In the genomic region with DNA sequence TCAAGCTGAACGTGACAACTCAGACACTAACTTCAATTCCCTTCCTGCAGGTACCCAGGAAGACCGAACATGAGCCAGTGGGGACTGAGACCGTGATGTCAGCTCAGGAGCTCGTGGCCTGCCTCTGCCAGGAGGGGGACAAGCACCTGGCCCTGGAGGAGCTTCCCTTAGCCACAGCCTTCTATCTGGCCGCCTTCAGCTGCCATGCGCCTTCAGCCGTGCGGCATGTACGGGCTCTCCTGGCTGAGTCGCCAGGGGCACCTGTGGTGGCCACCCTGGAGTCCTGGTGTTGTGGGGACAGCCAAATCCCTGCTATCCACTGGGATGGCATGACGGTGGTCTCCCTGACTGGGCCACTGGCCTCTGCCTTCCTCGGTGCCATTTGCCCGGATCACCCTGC, we compare ENCODE assay signal across 25 mouse cellular contexts. TPM values are rescaled to one million over a fixed set of nuclear protein-coding genes. Genes with fewer than 3 reads are reported as not detected.
DNase-seq lines count a peak whose midpoint lies in the region; ATAC-seq and TF ChIP-seq lines count a peak whose summit lies in the region.
"Had no signal": no experiment of that assay in that cellular context is flagged by ENCODE, and none has a peak within 500 bp of the region (broad histone marks: within the 10 kb centered on the region; RNA-seq: fewer than 3 reads in every experiment).

No protein-coding gene starts in this region.

- no peaks in the 10 kb centered on the region for H3K4me1 ChIP-seq in intestine, embryonic 14.5 days (replicated peaks; ENCODE audit: control insufficient read depth, insufficient read depth, low read length)
- no peaks in the 10 kb centered on the region for H3K4me1 ChIP-seq in intestine, embryonic 16.5 days (ENCODE audit: control insufficient read depth, insufficient read depth, low read length)
- H3K4me1 ChIP-seq in E14TG2a.4 (replicated peaks; ENCODE audit: low read depth, low read length) = peaks cover 31% of the 10 kb centered on the region
- H3K4me1 ChIP-seq in limb, embryonic 15.5 days = no peaks in the 10 kb centered on the region
- H3K4me1 ChIP-seq: embryonic facial prominence, embryonic 15.5 days; forebrain, embryonic 12.5 days had no signal

- H3K36me3 ChIP-seq in intestine, embryonic 14.5 days (ENCODE audit: control insufficient read depth, insufficient read depth, low read length) = no peaks in the 10 kb centered on the region
- no peaks in the 10 kb centered on the region for H3K36me3 ChIP-seq in intestine, embryonic 16.5 days (ENCODE audit: control insufficient read depth, insufficient read depth, low read length)
- H3K36me3 ChIP-seq in E14TG2a.4 (ENCODE audit: insufficient read depth, low read length) = no peaks in the 10 kb centered on the region
- H3K36me3 ChIP-seq in limb, embryonic 15.5 days = no peaks in the 10 kb centered on the region
- H3K36me3 ChIP-seq: embryonic facial prominence, embryonic 12.5 days; embryonic facial prominence, embryonic 15.5 days; forebrain, embryonic 12.5 days; G1E; hindbrain, embryonic 10.5 days; hindbrain, embryonic 13.5 days had no signal

- ATAC-seq in intestine, embryonic 14.5 days (replicated peaks; ENCODE audit: low FRiP score, low TSS enrichment, low read depth) = peak; percentile 23; the same call in 1 of the 2 replicates
- no peak for ATAC-seq in intestine, embryonic 16.5 days
- 0 out of 2 replicates have a peak, but pooled peaks have one; percentile 35 for ATAC-seq in limb, embryonic 15.5 days (ENCODE audit: insufficient number of reproducible peaks, low FRiP score, low TSS enrichment, low read depth)
- ATAC-seq: forebrain, embryonic 16.5 days; hindbrain, postnatal 0 days; inflammation-experienced regulatory T-cells, adult 6 months; Patski had no signal

- H3K9ac ChIP-seq in intestine, embryonic 14.5 days (ENCODE audit: low read length) = no peak overlapping the region
- H3K9ac ChIP-seq in intestine, embryonic 16.5 days (ENCODE audit: low read depth, low read length) = no peak overlapping the region
- H3K9ac ChIP-seq in limb, embryonic 15.5 days = no peak overlapping the region
- H3K9ac ChIP-seq: embryonic facial prominence, embryonic 12.5 days; embryonic facial prominence, embryonic 15.5 days; forebrain, embryonic 12.5 days; hindbrain, embryonic 13.5 days had no signal

- 89% methylated on average over 13 of the region's 13 CpGs for WGBS in intestine, embryonic 14.5 days
- WGBS in intestine, embryonic 16.5 days = 87% methylated on average over 13 of the region's 13 CpGs
- WGBS in limb, embryonic 15.5 days = 84% methylated on average over 13 of the region's 13 CpGs

- no peak overlapping the region for H3K27ac ChIP-seq in intestine, embryonic 14.5 days (ENCODE audit: low read depth)
- no peak overlapping the region for H3K27ac ChIP-seq in intestine, embryonic 16.5 days (ENCODE audit: low read length)
- no peak overlapping the region for H3K27ac ChIP-seq in limb, embryonic 15.5 days
- H3K27ac ChIP-seq: embryonic facial prominence, embryonic 12.5 days; embryonic facial prominence, embryonic 15.5 days; forebrain, embryonic 12.5 days; hindbrain, embryonic 13.5 days; hindbrain, postnatal 0 days had no signal

- H3K27me3 ChIP-seq in intestine, embryonic 14.5 days (replicated peaks; ENCODE audit: control insufficient read depth, insufficient read depth, low read length) = no peaks in the 10 kb centered on the region
- no peaks in the 10 kb centered on the region for H3K27me3 ChIP-seq in intestine, embryonic 16.5 days (replicated peaks; ENCODE audit: control insufficient read depth, insufficient read depth, low read length)
- H3K27me3 ChIP-seq in E14TG2a.4 (ENCODE audit: insufficient read depth, low read length) = no peaks in the 10 kb centered on the region
- no peaks in the 10 kb centered on the region for H3K27me3 ChIP-seq in limb, embryonic 15.5 days
- H3K27me3 ChIP-seq: embryonic facial prominence, embryonic 15.5 days; Patski had no signal

- DNase-seq in cerebellum, adult 9-11 months = peak; percentile 10
- DNase-seq in cerebellum, adult 8-10 months = no peak
- no peak for DNase-seq in intestine, embryonic 14.5 days (ENCODE audit: low spot score)
- no peak for DNase-seq in adrenal gland, adult (ENCODE audit: inconsistent age in 2 of 2, low spot score in 1 of 2)
- DNase-seq: adrenal gland, adult 8-10 months; cerebellum, adult 11-12 months; cerebellum, adult 9-10 months; cerebellum, postnatal 25 days; gastrocnemius, postnatal 10 days; gastrocnemius, postnatal 36 days; heart, postnatal 36 days had no signal

- no peak overlapping the region for H3K4me3 ChIP-seq in intestine, embryonic 14.5 days (ENCODE audit: low read depth, low read length)
- H3K4me3 ChIP-seq in intestine, embryonic 16.5 days (ENCODE audit: low read length) = no peak overlapping the region
- H3K4me3 ChIP-seq in E14TG2a.4 (replicated peaks; ENCODE audit: low read length) = peak overlapping the region; percentile 48
- H3K4me3 ChIP-seq in limb, embryonic 15.5 days = no peak overlapping the region
- H3K4me3 ChIP-seq: embryonic facial prominence, embryonic 12.5 days; embryonic facial prominence, embryonic 15.5 days; forebrain, embryonic 12.5 days; hindbrain, embryonic 10.5 days; hindbrain, embryonic 13.5 days had no signal

- TF ChIP-seq CTCF in E14TG2a.4 (conservative IDR thresholded peaks at IDR 0.05; ENCODE audit: low read length) = no peak

- H3K9me3 ChIP-seq in intestine, embryonic 14.5 days (ENCODE audit: control insufficient read depth, low read length) = no peaks in the 10 kb centered on the region
- H3K9me3 ChIP-seq in intestine, embryonic 16.5 days (ENCODE audit: control insufficient read depth, low read length) = no peaks in the 10 kb centered on the region
- no peaks in the 10 kb centered on the region for H3K9me3 ChIP-seq in E14TG2a.4 (ENCODE audit: low read length)
- H3K9me3 ChIP-seq in limb, embryonic 15.5 days = no peaks in the 10 kb centered on the region
- H3K9me3 ChIP-seq: embryonic facial prominence, embryonic 12.5 days; embryonic facial prominence, embryonic 15.5 days; forebrain, embryonic 12.5 days; G1E; hindbrain, embryonic 10.5 days; hindbrain, embryonic 13.5 days had no signal

- no peak overlapping the region for H3K4me2 ChIP-seq in intestine, embryonic 14.5 days (ENCODE audit: low read length)
- no peak overlapping the region for H3K4me2 ChIP-seq in intestine, embryonic 16.5 days (ENCODE audit: low read depth, low read length)
- H3K4me2 ChIP-seq in limb, embryonic 15.5 days = no peak overlapping the region
- H3K4me2 ChIP-seq: embryonic facial prominence, embryonic 12.5 days; embryonic facial prominence, embryonic 15.5 days; forebrain, embryonic 12.5 days; heart, embryonic 11.5 days; hindbrain, embryonic 13.5 days had no signal

RNA-seq across cellular contexts. Expression of a gene that starts 1.5 kb away (rescaled TPM):
- 0.12 and 0.30 TPM in 2 replicates for polyA plus RNA-seq in intestine, embryonic 14.5 days (2014; fragmentation: Nextera tagmentation; extraction: Ambion mirVana)
- 0.06 and 0.12 TPM in 2 replicates for polyA plus RNA-seq in intestine, embryonic 16.5 days (2015; fragmentation: Nextera tagmentation; extraction: Ambion mirVana)
- polyA plus RNA-seq in limb, embryonic 15.5 days (2015; fragmentation: Nextera tagmentation; extraction: Ambion mirVana) = 0.12 and 0.27 TPM in 2 replicates
- polyA plus RNA-seq: G1E; inflammation-experienced regulatory T-cells, adult 6 months; Patski had no signal

RNA-seq across cellular contexts. Expression of a gene that starts 30.6 kb away (rescaled TPM):
- not detected in 2 replicates for polyA plus RNA-seq in intestine, embryonic 14.5 days (2014; fragmentation: Nextera tagmentation; extraction: Ambion mirVana)
- polyA plus RNA-seq in intestine, embryonic 16.5 days (2015; fragmentation: Nextera tagmentation; extraction: Ambion mirVana) = 0.10 and 0.39 TPM in 2 replicates
- polyA plus RNA-seq in limb, embryonic 15.5 days (2015; fragmentation: Nextera tagmentation; extraction: Ambion mirVana) = 0.20 and 0.23 TPM in 2 replicates
- polyA plus RNA-seq: inflammation-experienced regulatory T-cells, adult 6 months; Patski had no signal
